Mouse (Mus musculus) stomach, adult 2 months (tissue): ENCODE data around the gene Pdc. TPM values are rescaled to one million over a fixed set of nuclear protein-coding genes. Genes with fewer than 3 reads are reported as not detected.

Experiments used
- polyA plus RNA-seq: library from polyadenylated mRNA; depleted of rRNA; stranded (reverse); fragments of >200 nt; gene quantifications from 2 replicates; pipeline ENCODE4 v1.2.3, GENCODE M21; 2012; rRNA removed

Gene Pdc
- not detected in 2 replicates for polyA plus RNA-seq

DNA sequence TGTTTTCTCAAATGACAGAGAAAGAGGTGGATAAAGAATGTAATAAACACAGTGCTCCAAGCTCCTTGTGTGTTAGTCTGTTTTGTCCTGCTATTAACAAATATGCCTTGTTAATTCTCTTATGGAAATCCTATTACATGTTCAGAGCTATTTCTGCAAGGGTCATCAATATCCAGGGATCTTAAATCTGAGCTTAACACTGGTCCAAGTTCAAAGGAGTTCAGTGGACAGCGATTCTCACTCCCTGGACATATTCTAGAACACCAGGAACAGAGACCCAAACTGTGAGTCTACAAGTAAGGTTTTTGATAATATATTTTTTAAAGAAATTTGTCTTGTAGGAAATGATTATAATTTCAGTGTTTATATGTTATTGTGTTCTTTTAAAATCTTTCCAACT lies at the start of gene Pdc:
Pdc (plus strand) TSS at position 213 of the 400 bp plus-strand sequence.

Other genes with a start within 250 kb of the Pdc start
- 0.19 and 0.53 TPM in 2 replicates for gene Ptgs2, start 219.4 kb upstream of the Pdc start, polyA plus RNA-seq
- 10.1 and 14.3 TPM in 2 replicates for gene Tpr, start 73.4 kb downstream of the Pdc start, polyA plus RNA-seq
- 0.40 and 0.78 TPM in 2 replicates for gene Odr4, start 73.7 kb downstream of the Pdc start, polyA plus RNA-seq
- gene Prg4, start 146.7 kb downstream of the Pdc start, polyA plus RNA-seq: 0.26 and 0.27 TPM in 2 replicates